Mouse (Mus musculus) left cerebral cortex, adult 11 months (tissue): ENCODE results near the gene Ccdc87.
A peak's percentile ranks its signal among the peaks of the same experiment; 100 is the strongest.
"Not testable (repeated sequence)": the region's sequence is repeated elsewhere in the genome, so short reads cannot be mapped to it uniquely, and the experiment has no call there.

ENCODE experiments used
- DNase-seq: peaks from one replicate; pipeline ENCODE4 v3.0.0; 2022; ENCODE audit warnings: low spot score

The Ccdc87 gene

GRCm38 (mm10) chr19:4839149-4839548 lies at the start of gene Ccdc87, which contains the start of gene Ccs:
Gene Ccdc87, plus strand, starts transcription at chr19:4839366.
Gene Ccs, minus strand, starts transcription at chr19:4839332.
- DNase-seq = peak; percentile 95

DNA sequence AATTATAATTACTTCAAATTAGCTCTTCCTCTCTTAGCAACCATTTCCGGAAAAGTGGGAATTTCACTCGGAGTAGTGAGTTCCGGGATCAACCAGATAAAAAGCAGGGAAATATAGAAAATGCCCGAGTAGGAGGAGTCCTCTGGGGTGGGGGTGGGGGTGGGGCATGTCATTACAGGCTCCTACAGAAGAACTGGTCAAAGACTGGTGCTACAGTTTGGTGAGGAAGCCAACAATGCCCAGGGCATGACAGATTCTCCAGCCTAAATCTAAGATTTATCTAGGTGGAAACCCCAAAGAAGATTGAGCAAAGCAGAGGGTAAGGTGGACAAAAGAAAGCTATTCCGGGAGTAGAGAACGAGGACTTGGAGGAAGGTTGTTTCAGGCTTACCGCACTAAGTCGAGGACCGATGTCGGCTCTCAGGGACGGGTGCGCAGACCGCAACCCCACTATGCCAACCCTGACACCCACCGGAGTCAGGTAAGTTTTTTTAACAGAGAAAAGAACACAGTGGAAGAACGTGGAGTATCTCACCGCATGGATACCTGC lies 45.8 kb upstream of the Ccdc87 start:
- DNase-seq = no peak

DNA sequence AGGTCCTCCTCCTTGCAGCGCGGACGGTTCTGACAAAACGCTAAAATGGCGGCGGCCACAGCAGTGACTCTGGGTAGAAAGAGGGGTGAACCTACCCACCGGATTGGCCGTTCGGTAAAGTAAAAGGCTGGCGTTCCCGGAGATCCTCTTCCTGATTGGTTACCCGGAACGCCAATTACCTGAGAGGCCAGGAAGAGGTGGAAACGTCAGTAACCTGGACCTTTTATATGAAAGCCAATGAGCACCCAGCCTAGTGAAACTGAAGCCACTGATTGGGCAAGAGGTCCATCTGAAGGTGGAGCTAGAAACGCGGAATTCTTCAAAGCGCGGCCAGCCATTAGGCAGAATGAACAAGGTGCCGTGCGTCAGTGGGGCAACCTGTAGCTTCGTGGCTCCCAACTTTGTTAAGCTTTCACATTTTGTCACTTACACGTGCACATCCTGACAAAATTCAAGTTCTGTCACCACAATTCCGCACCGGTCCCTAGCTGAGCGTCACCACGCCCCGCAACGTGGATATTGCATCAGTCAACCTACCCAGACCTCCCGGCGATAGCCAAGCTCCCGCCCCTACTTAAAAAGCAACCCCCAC lies 45.2 kb upstream of the Ccdc87 start, which contains the start of gene Rbm4:
TSS of gene Rbm4 (minus strand) at position 71 of the 592 bp plus-strand sequence.
- peak; percentile 98 for DNase-seq

DNA sequence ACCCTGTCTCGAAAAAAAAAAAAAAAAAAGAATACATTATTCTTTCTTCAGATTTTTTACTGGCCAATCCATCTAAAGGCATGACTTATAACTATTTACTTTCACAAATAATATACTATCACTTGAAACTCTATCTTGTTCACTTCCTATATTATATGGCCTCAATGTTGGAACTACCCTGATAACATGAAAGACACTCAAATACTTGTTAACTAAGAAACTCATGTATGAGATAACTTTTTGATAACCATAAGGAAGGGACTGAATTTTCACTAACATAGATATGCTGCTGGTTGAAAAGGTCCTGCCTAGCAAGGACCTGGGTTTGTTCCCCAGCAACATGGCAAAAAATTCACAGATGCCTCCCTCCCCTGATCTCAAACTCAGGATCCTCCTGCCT lies 43.2 kb upstream of the Ccdc87 start:
- DNase-seq = no peak

GRCm38 (mm10) chr19:4797846-4798245 lies 41.3 kb upstream of the Ccdc87 start:
- no peak for DNase-seq

DNA sequence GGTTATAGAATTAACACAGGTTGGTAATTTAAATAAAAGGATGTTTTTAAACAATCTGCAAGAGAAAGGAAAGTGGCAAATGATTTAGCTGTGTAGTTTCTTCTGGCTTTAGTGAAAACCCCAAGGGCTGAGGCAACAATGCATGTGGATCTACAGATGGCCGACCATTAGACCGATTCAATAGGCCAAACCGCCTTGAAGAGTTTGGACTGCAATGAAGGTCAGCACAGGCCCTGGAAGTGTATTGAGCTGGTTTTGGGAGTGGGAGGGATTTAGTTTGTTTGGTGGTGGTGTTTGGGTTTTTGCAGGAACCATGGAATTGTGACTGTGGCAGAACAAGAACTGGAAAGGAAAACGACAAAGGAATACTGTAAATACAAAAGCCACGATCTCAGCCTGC lies 40.1 kb upstream of the Ccdc87 start:
- DNase-seq = no peak

DNA sequence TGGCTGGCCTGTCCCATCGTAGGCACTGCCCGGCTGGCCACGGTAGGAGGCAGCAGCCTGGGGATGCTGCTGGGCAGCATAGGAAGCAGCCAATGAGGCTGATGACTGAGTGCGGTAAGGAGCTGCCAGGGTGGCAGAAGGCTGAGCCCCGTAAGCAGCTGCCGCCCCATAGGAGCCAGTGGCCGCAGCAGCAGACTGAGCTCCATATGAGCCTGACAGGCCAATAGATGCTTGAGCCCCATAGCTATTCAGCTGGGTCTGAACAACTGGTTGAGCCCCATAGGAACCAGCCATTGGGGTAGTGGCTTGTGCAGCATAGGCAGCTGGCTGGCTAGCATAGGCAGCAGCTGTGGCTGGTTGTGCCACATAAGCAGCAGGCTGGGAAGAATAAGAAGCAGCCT lies 36.5 kb upstream of the Ccdc87 start:
- DNase-seq = no peak

- DNase-seq = no peak
Observed at GRCm38 (mm10) chr19:4803283-4803682, 35.9 kb upstream of the Ccdc87 start.

DNA sequence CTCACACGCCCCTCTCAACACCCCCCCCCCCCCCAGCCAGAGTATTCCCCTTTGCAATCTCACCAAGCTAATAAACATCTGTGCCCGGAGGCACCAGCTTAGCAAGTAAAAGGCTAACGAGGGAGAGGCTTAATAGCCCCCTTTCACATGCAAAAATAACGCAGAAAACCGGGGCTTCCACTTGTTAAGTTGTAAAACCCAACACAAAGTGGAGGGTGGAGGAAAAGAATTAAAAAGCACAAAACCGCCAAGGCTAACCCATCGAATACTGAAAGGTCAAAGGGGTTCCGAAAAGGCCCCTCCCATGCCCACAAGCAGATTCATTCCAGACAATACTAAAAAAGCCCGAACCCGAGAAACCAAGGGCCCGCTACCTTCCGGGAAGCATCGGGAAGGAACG lies 28.9 kb upstream of the Ccdc87 start:
- no peak for DNase-seq

- DNase-seq = no peak
Observed at GRCm38 (mm10) chr19:4810746-4811062, 28.5 kb upstream of the Ccdc87 start.

GRCm38 (mm10) chr19:4811063-4811908 lies 27.9 kb upstream of the Ccdc87 start, which contains the start of the genes Gm21992 and Rbm14:
Gene Gm21992, minus strand, starts transcription at chr19:4811612.
Gene Rbm14, minus strand, starts transcription at chr19:4811634.
- peak; percentile 98 for DNase-seq

DNA sequence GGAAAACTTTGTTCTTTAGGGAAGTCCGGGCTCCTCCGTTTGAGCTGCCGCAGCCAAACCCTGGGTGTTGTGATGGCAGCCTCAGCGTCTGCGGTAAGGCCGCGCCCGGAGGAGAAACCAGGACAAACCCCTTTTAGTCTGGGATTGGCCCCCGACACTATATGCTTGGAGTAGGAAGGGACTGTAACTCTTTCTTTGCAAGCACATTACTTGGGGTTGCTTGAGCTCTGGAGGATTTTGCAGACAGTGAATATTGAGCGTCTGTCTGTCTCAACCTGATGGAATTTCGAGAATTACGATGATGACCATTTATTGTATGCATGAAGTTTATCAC lies 27.3 kb upstream of the Ccdc87 start:
- DNase-seq = no peak

- not testable (repeated sequence) for DNase-seq
Observed at GRCm38 (mm10) chr19:4812334-4812949, 26.7 kb upstream of the Ccdc87 start.

DNA sequence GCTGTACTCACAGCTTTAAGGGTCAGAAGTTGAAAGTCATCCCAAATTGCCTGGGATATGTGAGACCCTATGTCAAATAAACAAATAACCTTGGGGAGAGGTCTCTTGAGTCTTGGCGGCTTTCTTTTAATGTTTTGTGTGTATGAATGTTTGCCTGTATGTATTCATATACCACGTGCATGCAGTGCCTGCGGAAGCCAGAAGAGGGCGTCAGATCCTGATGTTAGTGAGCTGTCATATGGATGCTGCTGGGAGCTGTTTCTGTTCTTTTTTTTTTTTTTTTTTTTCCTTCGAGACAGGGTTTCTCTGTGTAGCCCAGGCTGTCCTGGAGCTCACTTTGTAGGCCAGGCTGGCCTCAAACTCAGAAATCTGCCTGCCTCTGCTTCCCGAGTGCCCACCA lies 26.2 kb upstream of the Ccdc87 start:
- no peak for DNase-seq

DNA sequence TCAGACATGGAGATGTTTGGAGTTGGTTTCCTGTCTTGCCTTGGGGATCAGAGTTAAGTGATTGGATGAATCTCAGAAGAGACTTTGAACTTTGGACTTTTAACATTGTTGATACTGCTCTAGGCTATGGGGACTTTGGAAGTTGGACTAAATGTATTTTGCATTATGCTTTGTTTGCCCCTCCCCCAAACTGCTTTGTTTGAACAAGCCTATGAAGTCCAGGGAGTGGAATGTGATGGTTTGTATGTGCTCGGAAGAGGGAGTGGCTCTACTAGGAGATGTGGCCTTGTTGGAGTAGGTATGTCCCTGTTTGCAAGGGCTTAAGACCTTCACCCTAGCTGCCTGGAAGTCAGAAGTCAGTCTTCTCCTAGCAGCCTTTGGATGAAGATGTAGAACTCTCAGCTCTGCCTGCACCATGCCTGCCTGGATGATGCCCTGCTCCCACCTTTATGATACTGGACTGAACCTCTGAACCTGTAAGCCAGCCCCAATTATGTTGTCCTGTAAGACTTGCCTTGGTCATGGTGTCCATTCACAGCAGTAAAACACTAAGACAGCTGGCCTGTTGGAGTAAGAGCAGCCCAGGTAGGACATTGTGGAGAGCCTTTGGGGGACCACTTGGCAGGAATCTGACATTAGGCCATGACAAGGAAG lies 21.9 kb upstream of the Ccdc87 start:
- DNase-seq = no peak

DNA sequence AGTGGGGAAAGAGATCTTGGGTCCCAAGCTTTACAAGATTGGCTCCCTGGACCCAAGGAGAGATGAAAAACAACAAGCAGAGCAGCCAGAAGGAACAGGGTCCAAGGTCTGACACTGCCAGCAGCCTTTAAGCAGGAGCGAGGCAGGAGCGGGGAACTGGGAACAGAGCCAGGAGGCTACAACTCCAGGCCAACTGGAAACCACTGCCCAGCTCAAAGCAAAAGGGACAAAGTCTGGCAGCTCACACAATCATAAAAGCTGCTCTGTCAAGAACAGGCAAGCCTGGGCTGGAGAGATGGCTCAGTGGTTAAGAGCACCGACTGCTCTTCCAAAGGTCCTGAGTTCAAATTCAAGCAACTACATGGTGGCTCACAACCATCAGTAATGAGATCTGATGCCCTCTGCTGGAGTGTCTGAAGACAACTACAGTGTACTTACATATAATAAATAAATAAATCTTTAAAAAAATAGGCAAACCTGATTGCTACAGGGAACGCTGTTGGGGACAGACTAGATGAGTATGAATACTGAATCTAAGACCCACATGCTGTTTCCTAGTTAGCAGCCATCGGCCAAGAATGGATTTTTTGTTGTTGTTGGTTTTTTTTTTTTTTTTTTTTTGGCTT lies 18.4 kb upstream of the Ccdc87 start:
- peak; percentile 44 for DNase-seq

DNA sequence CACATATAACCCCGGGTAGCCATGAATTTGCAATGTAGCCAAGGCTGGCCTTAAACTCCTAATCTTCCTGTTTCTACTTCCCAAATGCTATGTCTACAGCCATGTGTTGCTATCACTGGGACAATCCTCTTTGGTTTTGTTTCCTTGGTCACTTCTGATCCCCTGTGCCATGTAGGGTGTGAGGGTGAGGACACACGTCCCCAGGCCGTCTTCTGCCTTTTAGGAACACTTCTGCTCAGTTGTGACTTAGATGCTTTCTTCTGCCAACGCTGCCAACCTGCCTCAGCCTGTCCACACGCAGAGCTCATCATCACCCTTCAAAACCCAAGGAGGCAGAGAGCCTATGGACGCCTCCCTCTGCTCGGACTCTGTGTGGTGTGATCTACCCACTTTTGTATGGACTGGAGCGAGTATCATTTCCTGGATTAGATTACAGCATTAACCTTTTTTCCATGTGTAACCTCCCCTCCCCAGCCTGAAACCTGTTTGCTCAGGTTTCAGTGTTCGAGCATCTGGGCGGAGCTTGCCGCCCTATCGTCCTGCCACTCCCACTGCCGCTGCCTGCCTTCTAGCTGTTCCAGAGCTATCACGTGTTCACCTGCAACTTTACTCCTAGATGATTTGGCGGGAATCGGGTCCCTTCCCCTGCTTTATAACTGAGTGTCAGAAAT lies 10.6 kb upstream of the Ccdc87 start:
- DNase-seq = no peak

DNA sequence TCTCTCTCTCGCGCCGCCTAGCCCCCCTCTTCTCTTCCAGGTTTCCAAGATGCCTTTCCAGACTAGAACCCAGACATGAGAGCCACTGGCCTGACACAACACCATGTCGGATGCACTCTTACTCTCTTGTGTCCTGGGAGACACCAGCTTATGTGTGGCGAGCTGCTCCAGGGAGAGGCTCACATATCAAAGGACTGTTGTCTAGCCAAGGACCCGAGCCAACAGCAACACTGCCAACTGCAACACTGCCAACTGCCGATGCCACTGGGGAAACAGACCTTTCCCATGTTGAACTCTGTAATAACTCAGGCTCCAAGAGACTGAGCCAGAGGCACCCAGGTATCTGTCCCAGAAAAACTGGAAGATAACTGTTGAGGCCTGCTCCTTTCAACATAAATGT lies 10.0 kb upstream of the Ccdc87 start:
- no peak for DNase-seq

- DNase-seq = no peak
Observed at GRCm38 (mm10) chr19:4833977-4834376, 5.2 kb upstream of the Ccdc87 start.

DNA sequence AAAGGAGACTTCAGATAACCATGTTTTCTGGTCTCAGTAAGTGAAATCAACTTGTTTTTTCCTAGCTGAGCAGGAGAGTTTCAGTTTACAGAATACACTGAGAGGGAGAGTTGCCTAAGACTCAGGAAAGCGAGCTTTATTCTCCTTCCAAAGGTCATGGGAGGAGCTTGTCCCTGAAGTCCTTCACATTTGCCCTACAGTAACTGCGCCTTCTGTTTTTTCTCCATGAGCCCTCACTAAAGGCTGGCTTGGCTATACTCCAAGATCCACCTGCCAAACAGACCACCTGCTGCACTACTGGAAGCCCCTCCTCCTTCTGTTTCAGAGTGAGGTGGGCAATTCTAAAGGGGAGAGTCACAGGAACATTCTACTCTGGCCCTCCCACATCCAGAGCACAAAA lies 3.1 kb upstream of the Ccdc87 start:
- no peak for DNase-seq

DNA sequence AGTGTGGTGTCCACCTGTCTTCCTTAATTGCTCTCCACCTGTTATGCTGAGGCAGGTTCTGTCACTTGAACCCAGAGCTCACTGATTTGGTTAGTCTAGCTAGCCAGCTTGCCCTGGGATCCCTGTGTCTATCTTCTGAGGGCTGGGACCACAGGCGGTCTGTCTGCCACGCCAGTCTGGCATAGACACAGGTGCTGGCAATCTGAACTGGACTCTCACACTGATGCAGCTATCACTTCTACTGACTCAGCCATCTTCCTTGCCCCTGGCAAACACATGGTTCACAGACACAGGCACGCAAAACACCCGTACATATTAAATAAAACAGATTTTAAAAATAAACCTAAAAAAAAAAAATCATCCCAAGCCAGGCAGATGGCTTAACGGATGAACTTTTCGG lies 2.1 kb upstream of the Ccdc87 start:
- no peak for DNase-seq
